ENCODE assay signal across 8 mouse cellular contexts in the genomic region with DNA sequence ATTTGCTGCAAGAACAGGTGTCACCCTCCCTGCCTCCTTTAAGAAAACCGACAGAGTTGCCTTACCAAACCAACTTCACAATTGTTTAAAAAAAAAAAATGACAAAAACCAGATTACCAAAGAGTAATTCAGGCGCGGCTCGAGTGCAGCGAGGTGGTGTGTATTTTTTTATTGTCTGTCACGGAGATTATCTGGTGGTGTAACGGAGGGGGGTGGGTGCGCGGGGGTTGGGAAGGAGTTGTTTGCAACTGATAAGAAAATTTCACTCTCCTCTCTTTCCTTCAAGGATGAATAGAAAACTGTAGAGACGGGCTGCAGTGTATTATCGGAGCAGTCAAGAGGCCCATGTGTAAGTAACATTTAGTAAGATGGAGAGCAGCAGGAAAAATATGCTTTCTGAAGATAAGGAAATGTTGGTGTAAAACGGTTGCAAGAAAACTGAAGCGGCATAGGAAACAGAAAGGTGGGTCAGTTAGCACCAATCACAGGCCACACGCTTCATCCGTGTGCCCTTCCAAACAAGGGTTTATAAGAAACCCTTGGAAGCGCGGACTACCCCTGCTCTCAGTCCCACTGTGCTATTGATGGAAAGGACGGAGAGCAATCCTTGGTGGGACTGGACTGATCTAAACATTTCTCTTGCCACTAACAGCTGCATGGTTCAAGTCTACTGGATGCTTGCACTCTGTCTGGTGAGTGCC. TPM values are rescaled to one million over a fixed set of nuclear protein-coding genes. Genes with fewer than 3 reads are reported as not detected.
A peak's percentile ranks its signal among the peaks of the same experiment; 100 is the strongest.
DNase-seq lines count a peak whose midpoint lies in the region; ATAC-seq and TF ChIP-seq lines count a peak whose summit lies in the region.

No protein-coding gene starts in this region.

- H3K27ac ChIP-seq in left cerebral cortex, adult 2 months = peak overlapping the region; percentile 33

- no peak for TF ChIP-seq CTCF in left cerebral cortex, adult 2 months (IDR thresholded peaks at IDR 0.05)

- no peak overlapping the region; the same call in 1 of the 2 replicates for H3K4me3 ChIP-seq in left cerebral cortex, adult 2 months

- intact Hi-C loops in left cerebral cortex, adult 2 months (cut with DNase I) = no loop called here

- no peak for DNase-seq in left cerebral cortex, adult 2 months (ENCODE audit: extremely low spot score in 1 of 2, low spot score in 2 of 2)
- no peak for DNase-seq in left cerebral cortex, adult 8-10 months (ENCODE audit: low spot score in 2 of 2)
- DNase-seq in liver = peak; percentile 87
- peak; percentile 43 to 71 for DNase-seq in spleen, postnatal 4 days (ENCODE audit: low spot score in 2 of 2)
- no peak for DNase-seq in layer of hippocampus, postnatal 25 days (ENCODE audit: extremely low spot score in 1 of 2, low spot score in 1 of 2)
- no peak for DNase-seq in layer of hippocampus, adult 8-10 months (ENCODE audit: low spot score in 2 of 2)
- no peak for DNase-seq in cerebellum, adult 8-10 months

- peak; percentile 86 for ATAC-seq in erythroblast, adult 5-6 weeks (replicated peaks; ENCODE audit: low FRiP score, poor library complexity, severe bottlenecking)

RNA-seq across cellular contexts. Expression of a gene that starts 17.2 kb away (rescaled TPM):
- 100 to 1,000 TPM; 207 to 216 TPM for total RNA-seq in left cerebral cortex, adult 2 months (2021)
- 100 to 1,000 TPM; 212 to 264 (median 240) TPM for total RNA-seq in left cerebral cortex, adult 8-10 months (2022)
- 21.7 and 27.5 TPM in 2 replicates for total RNA-seq in erythroblast, adult 5-6 weeks (2015; ENCODE audit: low replicate concordance)
- 26.2 and 35.1 TPM in 2 replicates for total RNA-seq in erythroblast, adult 5-6 weeks (2017; ENCODE audit: low replicate concordance)
- 100 to 1,000 TPM; 176 to 210 TPM for total RNA-seq in layer of hippocampus, postnatal 25 days (2021)
- total RNA-seq in layer of hippocampus, adult 8-10 months (2022) = 100 to 1,000 TPM; 169 to 201 (median 193) TPM

Comparison
In these comparisons a context has a peak if more than half of its experiments do, and no peak if none do; other contexts are left out.
1. DNase-seq: peak in liver (single experiment) and spleen, postnatal 4 days (2 of 2); none in left cerebral cortex, adult 2 months (0 of 2), left cerebral cortex, adult 8-10 months (0 of 2), layer of hippocampus, postnatal 25 days (0 of 2), layer of hippocampus, adult 8-10 months (0 of 2) and cerebellum, adult 8-10 months (single experiment).
2. RNA of a gene that starts 17.2 kb away (total RNA-seq): 212 to 264 TPM in left cerebral cortex, adult 8-10 months, 207 to 216 TPM in left cerebral cortex, adult 2 months, 176 to 210 TPM in layer of hippocampus, postnatal 25 days and 169 to 201 TPM in layer of hippocampus, adult 8-10 months; 21.7 to 35.1 TPM in erythroblast, adult 5-6 weeks; every median in the first group is over 4 times any median in the second.